Mouse (Mus musculus) splenic B cell, adult 2 months (primary cell): ENCODE results near the gene Miga2.

Experiments used
- DNase-seq: peaks from one replicate; pipeline ENCODE4 v3.0.0-alpha.2; 2011; ENCODE audit warnings: low read depth, low spot score
- H3K27me3 ChIP-seq: 2 replicates; pipeline ENCODE4 v1.6.1; 2012; ENCODE audit warnings: mild to moderate bottlenecking, low read length, moderate library complexity, mixed read lengths; ENCODE audit not compliant: control insufficient read depth, poor library complexity, insufficient read depth, severe bottlenecking
- H3K36me3 ChIP-seq: 2 replicates; pipeline ENCODE4 v1.6.1; 2012; ENCODE audit warnings: mild to moderate bottlenecking, low read length, moderate library complexity, mixed read lengths; ENCODE audit not compliant: control insufficient read depth, poor library complexity, insufficient read depth, severe bottlenecking

Gene Miga2

GRCm38 (mm10) chr2:30372726-30373125 lies 8.7 kb downstream of the Miga2 start:
- Histone ChIP-seq H3K36me3 (peaks cover 5% of the 10 kb centered on the region), H3K27me3 (no peaks in the 10 kb centered on the region)
- DNase-seq: no peak

GRCm38 (mm10) chr2:30375893-30376292 lies 11.9 kb downstream of the Miga2 start:
- no peak for DNase-seq
- Histone ChIP-seq H3K27me3 (no peaks in the 10 kb centered on the region), H3K36me3 (peaks cover 9% of the 10 kb centered on the region)

- Histone ChIP-seq H3K36me3 (0 out of 2 replicates have a peak, but pooled peaks cover 5% of the 10 kb centered on the region), H3K27me3 (no peaks in the 10 kb centered on the region)
- DNase-seq: no peak
Measured at GRCm38 (mm10) chr2:30377721-30378120, 13.7 kb downstream of the Miga2 start.

- no peak for DNase-seq
- Histone ChIP-seq H3K27me3 (no peaks in the 10 kb centered on the region), H3K36me3 (0 out of 2 replicates have a peak, but pooled peaks cover 3% of the 10 kb centered on the region)
Measured at GRCm38 (mm10) chr2:30379307-30379706, 15.3 kb downstream of the Miga2 start.

- Histone ChIP-seq H3K27me3 (no peaks in the 10 kb centered on the region), H3K36me3 (0 out of 2 replicates have a peak, but pooled peaks cover 3% of the 10 kb centered on the region)
- no peak for DNase-seq
Measured at GRCm38 (mm10) chr2:30380564-30381376, 16.7 kb downstream of the Miga2 start.

GRCm38 (mm10) chr2:30381377-30381725 lies 17.3 kb downstream of the Miga2 start:
- Histone ChIP-seq H3K36me3 (0 out of 2 replicates have a peak, but pooled peaks cover 3% of the 10 kb centered on the region), H3K27me3 (no peaks in the 10 kb centered on the region)
- DNase-seq: no peak

- no peaks in the 10 kb centered on the region for H3K27me3 ChIP-seq
- no peak for DNase-seq
- H3K36me3 ChIP-seq: no peaks in the 10 kb centered on the region
Measured at GRCm38 (mm10) chr2:30384814-30385213, 20.8 kb downstream of the Miga2 start.

GRCm38 (mm10) chr2:30385591-30385990 lies 21.6 kb downstream of the Miga2 start:
- DNase-seq: no peak
- no peaks in the 10 kb centered on the region for H3K27me3 ChIP-seq
- no peaks in the 10 kb centered on the region for H3K36me3 ChIP-seq

- Histone ChIP-seq H3K36me3 (no peaks in the 10 kb centered on the region), H3K27me3 (no peaks in the 10 kb centered on the region)
- no peak for DNase-seq
Measured at GRCm38 (mm10) chr2:30386913-30387312, 22.9 kb downstream of the Miga2 start.

GRCm38 (mm10) chr2:30389000-30389399 lies 25.0 kb downstream of the Miga2 start:
- H3K27me3 ChIP-seq: no peaks in the 10 kb centered on the region
- no peaks in the 10 kb centered on the region for H3K36me3 ChIP-seq
- no peak for DNase-seq

- Histone ChIP-seq H3K36me3 (no peaks in the 10 kb centered on the region), H3K27me3 (no peaks in the 10 kb centered on the region)
- DNase-seq: peak; percentile 99
Measured at GRCm38 (mm10) chr2:30392114-30392576, 28.1 kb downstream of the Miga2 start, which contains the start of gene Dolpp1. Gene Dolpp1 (plus strand): TSS chr2:30392254.

- peak; percentile 81 for DNase-seq
- Histone ChIP-seq H3K27me3 (no peaks in the 10 kb centered on the region), H3K36me3 (no peaks in the 10 kb centered on the region; the same call in 1 of the 2 replicates)
Measured at GRCm38 (mm10) chr2:30392577-30393369, 28.7 kb downstream of the Miga2 start.

- DNase-seq: no peak
- Histone ChIP-seq H3K27me3 (no peaks in the 10 kb centered on the region), H3K36me3 (no peaks in the 10 kb centered on the region; the same call in 1 of the 2 replicates)
Measured at GRCm38 (mm10) chr2:30393370-30393656, 29.3 kb downstream of the Miga2 start.

GRCm38 (mm10) chr2:30395757-30396156 lies 31.7 kb downstream of the Miga2 start:
- H3K27me3 ChIP-seq: no peaks in the 10 kb centered on the region
- no peaks in the 10 kb centered on the region; the same call in 1 of the 2 replicates for H3K36me3 ChIP-seq
- DNase-seq: no peak

- no peak for DNase-seq
Measured at GRCm38 (mm10) chr2:30396246-30396645, 32.2 kb downstream of the Miga2 start.

More at GRCm38 (mm10) chr2:30396246-30396645, 32.2 kb downstream of the Miga2 start:
- no peaks in the 10 kb centered on the region for H3K27me3 ChIP-seq
- H3K36me3 ChIP-seq: no peaks in the 10 kb centered on the region; the same call in 1 of the 2 replicates
